Mouse (Mus musculus): ENCODE data around the gene Bmp6.

- TF ChIP-seq POLR2A (IDR thresholded peaks at IDR 0.05; ENCODE audit: insufficient read depth, low read length) (no peak), CTCF (IDR thresholded peaks at IDR 0.05; ENCODE audit: low read depth, low read length) (no peak)
Measured at GRCm38 (mm10) chr13:38451446-38451845, 106.5 kb downstream of the Bmp6 start.

Data from ES-Bruce4 (cell line).